In the genomic region with DNA sequence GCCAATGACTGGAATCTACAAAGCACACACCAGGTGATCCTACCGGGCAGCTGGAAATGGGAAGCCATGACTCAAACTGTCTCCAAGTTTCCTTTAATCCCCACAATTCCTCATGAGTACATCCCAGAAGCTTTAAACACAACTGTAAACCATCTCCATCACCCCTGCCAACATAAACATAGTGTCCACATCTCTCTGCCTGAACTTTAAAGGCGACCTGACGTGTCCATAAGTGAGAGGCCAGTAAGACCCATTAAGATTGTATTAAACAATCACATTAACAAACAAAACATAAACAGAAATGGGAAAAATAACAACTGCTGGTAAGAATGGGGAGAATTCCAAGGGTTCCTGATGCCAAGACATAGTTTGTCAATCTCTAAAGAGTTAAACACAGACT, we compare ENCODE assay signal across 24 mouse cellular contexts.
"Had no signal": no experiment of that assay in that cellular context is flagged by ENCODE, and none has a peak within 500 bp of the region (broad histone marks: within the 10 kb centered on the region; RNA-seq: fewer than 3 reads in every experiment).

No protein-coding gene starts in this region.

- H3K4me2 ChIP-seq: heart, embryonic 12.5 days; hindbrain, embryonic 12.5 days; hindbrain, embryonic 14.5 days; intestine, embryonic 15.5 days; limb, embryonic 12.5 days had no signal

- H3K27me3 ChIP-seq: heart, embryonic 12.5 days; hindbrain, embryonic 12.5 days; intestine, embryonic 15.5 days; limb, embryonic 12.5 days had no signal

- H3K36me3 ChIP-seq: heart, embryonic 12.5 days; hindbrain, embryonic 10.5 days; hindbrain, embryonic 12.5 days; intestine, embryonic 15.5 days; limb, embryonic 10.5 days; limb, embryonic 12.5 days had no signal

- H3K9ac ChIP-seq: heart, embryonic 12.5 days; hindbrain, embryonic 12.5 days; hindbrain, embryonic 14.5 days; intestine, embryonic 15.5 days; limb, embryonic 12.5 days had no signal

- DNase-seq: gastrocnemius, adult 2 months; gastrocnemius, postnatal 10 days; gastrocnemius, postnatal 25 days; heart, adult 18-20 months; heart, postnatal 10 days; heart, postnatal 4 days; kidney, adult 18-20 months; kidney, adult 8-10 months; kidney, postnatal 25 days; kidney, postnatal 4 days; liver had no signal

- H3K9me3 ChIP-seq: heart, embryonic 10.5 days; heart, embryonic 12.5 days; hindbrain, embryonic 10.5 days; hindbrain, embryonic 12.5 days; intestine, embryonic 15.5 days; limb, embryonic 10.5 days; limb, embryonic 12.5 days had no signal

- H3K4me3 ChIP-seq: gastrocnemius, adult 2 months; heart, embryonic 10.5 days; heart, embryonic 12.5 days; hindbrain, embryonic 10.5 days; hindbrain, embryonic 12.5 days; intestine, embryonic 15.5 days; layer of hippocampus, adult 2 months; left cerebral cortex, adult 2 months; limb, embryonic 10.5 days; limb, embryonic 12.5 days had no signal

- H3K27ac ChIP-seq: gastrocnemius, adult 2 months; heart, embryonic 10.5 days; hindbrain, embryonic 10.5 days; hindbrain, embryonic 12.5 days; hindbrain, embryonic 14.5 days; intestine, embryonic 15.5 days; layer of hippocampus, adult 2 months; left cerebral cortex, adult 2 months; limb, embryonic 10.5 days; limb, embryonic 12.5 days had no signal

- ATAC-seq: hindbrain, embryonic 16.5 days; inflammation-experienced regulatory T-cells, adult 6 months; intestine, embryonic 15.5 days; intestine, postnatal 0 days had no signal
